Mouse (Mus musculus) ES-E14 (cell line): ENCODE measurements around the gene Cd48.

Source experiments
- CHD2 ChIP-seq: IDR thresholded peaks from 2 replicates; pipeline ENCODE4 v1.6.1; 2014; ENCODE audit warnings: mild to moderate bottlenecking, low read depth, low read length, inconsistent platforms
- ZC3H11A ChIP-seq: IDR thresholded peaks from 2 replicates; pipeline ENCODE4 v1.6.1; 2012; ENCODE audit warnings: low read depth, mild to moderate bottlenecking, inconsistent platforms, low read length, borderline replicate concordance
- ZNF384 ChIP-seq: IDR thresholded peaks from 2 replicates; pipeline ENCODE4 v1.6.1; 2012; ENCODE audit warnings: low read depth, low read length, inconsistent platforms

DNA sequence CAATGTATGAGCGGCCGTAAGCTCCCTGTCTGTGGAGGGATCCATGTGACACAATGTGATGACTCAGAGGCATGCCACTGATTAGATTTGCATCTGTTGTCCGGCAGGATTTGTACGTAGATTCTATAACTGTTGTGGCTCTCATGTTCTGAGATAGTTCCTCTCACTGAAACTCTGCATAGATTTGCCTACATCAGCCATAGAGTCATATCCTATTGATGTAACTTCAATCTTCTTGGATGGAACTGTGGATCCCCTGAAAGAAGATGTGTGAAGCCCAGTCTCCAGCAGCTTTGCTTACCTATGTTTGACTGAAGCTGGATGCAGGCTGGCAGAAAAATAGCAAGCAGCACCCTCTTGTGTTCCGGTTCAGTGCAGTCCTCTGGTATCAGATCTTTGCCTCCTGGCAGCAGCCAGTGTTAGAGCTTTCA, 23.2 kb upstream of the Cd48 start:
- no peak for TF ChIP-seq ZC3H11A
- no peak for TF ChIP-seq ZNF384
- no peak for TF ChIP-seq CHD2
